13 mouse cellular contexts compared by ENCODE assay signal in the genomic region with DNA sequence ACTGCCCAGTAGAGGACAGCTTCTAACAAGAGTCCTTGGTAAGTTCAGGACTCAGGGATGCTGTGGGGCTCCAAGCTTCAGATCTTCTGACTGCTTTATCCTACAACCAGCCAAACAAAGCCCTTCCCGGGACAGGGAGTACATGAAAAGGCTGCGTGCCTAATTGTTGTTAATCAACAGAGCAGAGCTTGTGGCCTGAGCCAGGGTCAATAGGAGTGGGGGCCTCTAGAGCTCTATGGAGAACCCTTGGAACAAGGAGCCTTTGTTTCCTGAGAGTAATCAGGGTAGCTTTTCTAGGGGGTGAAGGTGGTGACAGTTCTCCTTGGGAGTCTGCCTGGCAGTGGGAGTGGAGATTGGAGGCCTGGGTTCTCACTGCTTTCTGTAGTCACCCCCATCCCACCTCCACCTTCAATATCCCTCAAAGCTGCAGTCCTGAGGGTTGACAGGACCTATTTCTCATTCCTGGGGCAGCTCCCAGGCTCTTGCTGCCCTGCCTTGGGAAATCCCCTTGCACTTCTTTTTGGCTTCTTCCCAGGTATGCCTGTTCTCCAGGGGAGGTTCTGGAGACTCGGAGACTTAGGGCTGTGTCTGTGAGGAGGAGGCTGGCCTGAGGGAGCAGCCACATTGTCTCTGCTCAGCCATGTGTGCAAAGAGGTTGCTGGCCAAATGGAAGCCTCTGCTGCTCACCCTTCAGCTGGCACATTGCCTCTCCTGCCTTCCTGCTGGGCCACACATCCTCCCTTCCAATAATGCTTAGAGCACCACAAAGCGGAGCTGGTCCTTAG. TPM values are rescaled to one million over a fixed set of nuclear protein-coding genes. Genes with fewer than 3 reads are reported as not detected.
DNase-seq lines count a peak whose midpoint lies in the region; ATAC-seq and TF ChIP-seq lines count a peak whose summit lies in the region.
"Had no signal": no experiment of that assay in that cellular context is flagged by ENCODE, and none has a peak within 500 bp of the region (broad histone marks: within the 10 kb centered on the region; RNA-seq: fewer than 3 reads in every experiment).

No protein-coding gene starts in this region.

- H3K4me2 ChIP-seq in intestine, postnatal 0 days (replicated peaks; ENCODE audit: low read depth) = no peak overlapping the region
- H3K4me2 ChIP-seq: embryonic facial prominence, embryonic 13.5 days; lung, embryonic 15.5 days had no signal

- ATAC-seq in intestine, postnatal 0 days = no peak

- intact Hi-C loops in heart, postnatal 25 days (cut with DNase I) = loop anchor here (5.0 kb wide), 1 partner anchor 349 kb away; no protein-coding TSS in a partner anchor

- no peaks in the 10 kb centered on the region for H3K36me3 ChIP-seq in limb, embryonic 10.5 days
- H3K36me3 ChIP-seq in intestine, postnatal 0 days (ENCODE audit: control insufficient read depth, insufficient read depth) = peaks cover 9% of the 10 kb centered on the region; the same call in 1 of the 2 replicates
- H3K36me3 ChIP-seq: embryonic facial prominence, embryonic 13.5 days; lung, embryonic 15.5 days had no signal

- DNase-seq in ovary, adult 18-20 months (ENCODE audit: low spot score) = peak; percentile 50
- DNase-seq in ovary, postnatal 10 days (ENCODE audit: low spot score) = no peak
- peak; percentile 67 for DNase-seq in cerebellum, adult 9-10 months
- DNase-seq in kidney, adult 18-20 months = peak; percentile 64
- peak; percentile 88 for DNase-seq in retina, postnatal 1 day
- DNase-seq in limb, embryonic 10.5 days (ENCODE audit: low spot score) = no peak
- no peak for DNase-seq in heart, postnatal 25 days (ENCODE audit: low spot score)
- DNase-seq: adrenal gland, postnatal 36 days; gastrocnemius, postnatal 36 days; thymus, postnatal 4 days had no signal

- no peak overlapping the region for H3K4me3 ChIP-seq in limb, embryonic 10.5 days
- H3K4me3 ChIP-seq in intestine, postnatal 0 days (ENCODE audit: low read depth, low read length) = no peak overlapping the region
- H3K4me3 ChIP-seq: embryonic facial prominence, embryonic 13.5 days; lung, embryonic 15.5 days had no signal

- H3K27me3 ChIP-seq in limb, embryonic 10.5 days (ENCODE audit: low read depth, poor library complexity, severe bottlenecking) = peaks cover 23% of the 10 kb centered on the region
- H3K27me3 ChIP-seq in intestine, postnatal 0 days (replicated peaks; ENCODE audit: control insufficient read depth, insufficient read depth, low read length) = no peaks in the 10 kb centered on the region; the same call in 1 of the 2 replicates
- H3K27me3 ChIP-seq: lung, embryonic 15.5 days had no signal

- WGBS in limb, embryonic 10.5 days = 65% methylated on average over 4 of the region's 4 CpGs
- 64% methylated on average over 4 of the region's 4 CpGs for WGBS in intestine, postnatal 0 days

- peaks cover 11% of the 10 kb centered on the region for H3K4me1 ChIP-seq in limb, embryonic 10.5 days
- peaks cover 3% of the 10 kb centered on the region; the same call in 1 of the 2 replicates for H3K4me1 ChIP-seq in intestine, postnatal 0 days (replicated peaks; ENCODE audit: control insufficient read depth, insufficient read depth, low read length)

- no peak overlapping the region for H3K27ac ChIP-seq in limb, embryonic 10.5 days
- H3K27ac ChIP-seq in intestine, postnatal 0 days (ENCODE audit: low read depth, low read length) = no peak overlapping the region
- H3K27ac ChIP-seq: embryonic facial prominence, embryonic 13.5 days; lung, embryonic 15.5 days had no signal

- H3K9ac ChIP-seq in intestine, postnatal 0 days (ENCODE audit: low read depth, low read length) = no peak overlapping the region
- H3K9ac ChIP-seq: embryonic facial prominence, embryonic 13.5 days; lung, embryonic 15.5 days had no signal

- H3K9me3 ChIP-seq in limb, embryonic 10.5 days (replicated peaks) = no peaks in the 10 kb centered on the region
- no peaks in the 10 kb centered on the region for H3K9me3 ChIP-seq in intestine, postnatal 0 days (ENCODE audit: control insufficient read depth)
- H3K9me3 ChIP-seq: embryonic facial prominence, embryonic 13.5 days; lung, embryonic 15.5 days had no signal

- TF ChIP-seq CTCF in intestine, postnatal 0 days (IDR thresholded peaks at IDR 0.05; ENCODE audit: low read depth) = no peak

RNA-seq across cellular contexts. Expression of gene Psd4, which starts 40.5 kb away (rescaled TPM):
- polyA plus RNA-seq in limb, embryonic 10.5 days (2016; fragmentation: Nextera tagmentation; extraction: Ambion mirVana) = 0.43 and 0.59 TPM in 2 replicates
- 1 to 10 TPM; 1.1 to 1.2 TPM for total RNA-seq in heart, postnatal 25 days (2021)
- 5.2 and 5.4 TPM in 2 replicates for polyA plus RNA-seq in intestine, postnatal 0 days (2015; fragmentation: Nextera tagmentation; extraction: Ambion mirVana)

Comparison
In these comparisons a context has a peak if more than half of its experiments do, and no peak if none do; other contexts are left out.
1. DNase-seq: peak in ovary, adult 18-20 months (single experiment), cerebellum, adult 9-10 months (single experiment), kidney, adult 18-20 months (single experiment) and retina, postnatal 1 day (single experiment); none in ovary, postnatal 10 days (single experiment), limb, embryonic 10.5 days (single experiment) and heart, postnatal 25 days (single experiment).